Mouse (Mus musculus) CH12.LX (cell line): ENCODE data around the gene Rtf2. TPM values are rescaled to one million over a fixed set of nuclear protein-coding genes. Genes with fewer than 3 reads are reported as not detected.

Experiments
- DNase-seq: peaks from one replicate; pipeline ENCODE4 v3.0.0-alpha.2; 2013; ENCODE audit errors: extremely low read depth
- H3K27ac ChIP-seq: 2 replicates; pipeline ENCODE4 v1.5.1; 2012; ENCODE audit warnings: low read depth, mild to moderate bottlenecking, control low read depth, moderate library complexity; ENCODE audit not compliant: insufficient read depth
- H3K27me3 ChIP-seq: replicated peaks from 2 replicates; pipeline ENCODE3; 2012; ENCODE audit warnings: inconsistent platforms
- H3K36me3 ChIP-seq, 2 experiments: replicated peaks in 1 of 2; 2 replicates each; pipeline versions ENCODE3 to v1.6.1; 2012; ENCODE audit warnings: inconsistent platforms in 1 of 2, low read length in 1 of 2, mild to moderate bottlenecking in 1 of 2, mixed read lengths in 1 of 2, moderate library complexity in 1 of 2; ENCODE audit not compliant: control insufficient read depth in 1 of 2, insufficient read depth in 1 of 2
- H3K4me1 ChIP-seq, 2 experiments: 2 replicates each; pipeline ENCODE4 v1.6.1; 2012; ENCODE audit warnings: inconsistent platforms in 1 of 2, moderate library complexity in 1 of 2; ENCODE audit not compliant: insufficient read depth in 2 of 2, control insufficient read depth in 1 of 2
- H3K4me2 ChIP-seq: 2 replicates; pipeline ENCODE4 v1.6.1; 2012; ENCODE audit warnings: low read depth, mild to moderate bottlenecking, control low read depth; ENCODE audit not compliant: poor library complexity, insufficient read depth, severe bottlenecking
- H3K4me3 ChIP-seq, 3 experiments: fragments of 150-350 bp in 1 of 3; sonication (generic) in 1 of 3; replicated peaks in 1 of 3; 2 replicates each; pipeline versions ENCODE3 to v1.5.1; 2011 to 2012; ENCODE audit warnings: low read depth in 2 of 3, low read length in 2 of 3, mild to moderate bottlenecking in 2 of 3, moderate library complexity in 2 of 3, control low read depth in 1 of 3, improper control_type of control experiment in 1 of 3, inconsistent platforms in 1 of 3, mixed read lengths in 1 of 3; ENCODE audit not compliant: poor library complexity in 1 of 3
- H3K79me2 ChIP-seq: replicated peaks from 2 replicates; pipeline ENCODE4 v1.6.1; 2012; ENCODE audit warnings: mild to moderate bottlenecking, moderate library complexity; ENCODE audit not compliant: control insufficient read depth, poor library complexity, insufficient read depth, severe bottlenecking; ENCODE audit errors: extremely low read depth
- H3K9ac ChIP-seq: 2 replicates; pipeline ENCODE4 v1.6.1; 2012; ENCODE audit warnings: low read depth, mild to moderate bottlenecking, control low read depth, moderate library complexity; ENCODE audit not compliant: insufficient read depth
- H3K9me3 ChIP-seq: replicated peaks from 2 replicates; pipeline ENCODE3; 2012; ENCODE audit warnings: low read length, inconsistent platforms, mixed read lengths
- CHD1 ChIP-seq: IDR thresholded peaks from 2 replicates; pipeline ENCODE4 v1.6.1; 2012; ENCODE audit warnings: low read depth, low read length, improper control_type of control experiment, inconsistent platforms
- CHD2 ChIP-seq: IDR thresholded peaks from 2 replicates; pipeline ENCODE4 v1.6.1; 2011; ENCODE audit warnings: low read length, improper control_type of control experiment
- CTCF ChIP-seq, 2 experiments: IDR thresholded peaks in 1 of 2; conservative IDR thresholded peaks in 1 of 2; 2 replicates each; pipeline ENCODE4 v1.5.1; 2011 to 2012; ENCODE audit warnings: low read depth in 2 of 2, low read length in 2 of 2, improper control_type of control experiment in 1 of 2, inconsistent platforms in 1 of 2, mild to moderate bottlenecking in 1 of 2, moderate library complexity in 1 of 2
- ELF1 ChIP-seq: IDR thresholded peaks from 2 replicates; pipeline ENCODE4 v1.6.1; 2014; ENCODE audit warnings: low read depth, mild to moderate bottlenecking, inconsistent platforms, low read length, improper control_type of control experiment
- GABPA ChIP-seq: IDR thresholded peaks from 2 replicates; pipeline ENCODE4 v1.6.1; 2012; ENCODE audit warnings: low read depth, low read length, improper control_type of control experiment, inconsistent platforms; ENCODE audit not compliant: insufficient replicate concordance
- IRF4 ChIP-seq: IDR thresholded peaks from 2 replicates; pipeline ENCODE4 v1.6.1; 2014; ENCODE audit warnings: low read depth, mild to moderate bottlenecking, inconsistent platforms, low read length, improper control_type of control experiment
- MAX ChIP-seq: IDR thresholded peaks from 2 replicates; pipeline ENCODE4 v1.6.1; 2011; ENCODE audit warnings: low read length, improper control_type of control experiment
- MEF2A ChIP-seq: IDR thresholded peaks from 2 replicates; pipeline ENCODE4 v1.6.1; 2014; ENCODE audit warnings: low read depth, mild to moderate bottlenecking, inconsistent platforms, low read length, improper control_type of control experiment, borderline replicate concordance
- MYC ChIP-seq: IDR thresholded peaks from 2 replicates; pipeline ENCODE4 v1.6.1; 2011; ENCODE audit warnings: low read depth, mild to moderate bottlenecking, improper control_type of control experiment, low read length
- NRF1 ChIP-seq: IDR thresholded peaks from 2 replicates; pipeline ENCODE4 v1.6.1; 2014; ENCODE audit warnings: low read depth, mild to moderate bottlenecking, inconsistent platforms, low read length, improper control_type of control experiment, moderate library complexity
- RAD21 ChIP-seq: IDR thresholded peaks from 2 replicates; pipeline ENCODE4 v1.6.1; 2011; ENCODE audit warnings: low read depth, mild to moderate bottlenecking, low read length, improper control_type of control experiment, moderate library complexity
- RCOR1 ChIP-seq: conservative IDR thresholded peaks from 2 replicates; pipeline ENCODE4 v1.6.1; 2012; ENCODE audit warnings: low read depth, mild to moderate bottlenecking, inconsistent platforms, low read length, improper control_type of control experiment
- SIN3A ChIP-seq: IDR thresholded peaks from 2 replicates; pipeline ENCODE4 v1.6.1; 2012; ENCODE audit warnings: low read length, improper control_type of control experiment, inconsistent platforms
- SMC3 ChIP-seq: IDR thresholded peaks from 2 replicates; pipeline ENCODE4 v1.6.1; 2011; ENCODE audit warnings: low read depth, low read length, improper control_type of control experiment
- TBP ChIP-seq: conservative IDR thresholded peaks from 2 replicates; pipeline ENCODE4 v1.6.1; 2011; ENCODE audit warnings: low read depth, low read length, improper control_type of control experiment
- USF1 ChIP-seq: IDR thresholded peaks from 2 replicates; pipeline ENCODE4 v1.6.1; 2014; ENCODE audit warnings: low read depth, mild to moderate bottlenecking, inconsistent platforms, low read length, improper control_type of control experiment
- USF2 ChIP-seq: conservative IDR thresholded peaks from 2 replicates; pipeline ENCODE4 v1.6.1; 2011; ENCODE audit warnings: low read depth, low read length, improper control_type of control experiment
- dilution Hi-C: fragments of 300-500 bp; cut with MboI; formaldehyde crosslinking; loops from 2 replicates; pipeline ENCODE4 v1.14.3; 2020; ENCODE audit warnings: low sequenced_read_pairs; ENCODE audit not compliant: extremely low pct_unique_long_range_greater_than_20kb, extremely low pct_ligation_motif_present
- in situ Hi-C: fragments of 300-500 bp; cut with MboI; formaldehyde crosslinking; loops from 3 replicates; pipeline ENCODE4 v1.14.3; 2019; ENCODE audit warnings: low sequenced_read_pairs, low pct_ligation_motif_present, low pct_unique_long_range_greater_than_20kb, mixed read lengths
- polyA plus RNA-seq: library from polyadenylated mRNA; unstranded; fragments of >175 nt; gene quantifications from 2 replicates; pipeline ENCODE4 v1.2.1, GENCODE M21; 2012; ENCODE audit warnings: low read depth; ENCODE audit not compliant: insufficient read length
- total RNA-seq, 2 experiments: library from RNA; depleted of rRNA; stranded (reverse); fragments of 300-350 nt in 1 of 2; fragments of >200 nt in 1 of 2; gene quantifications; 2 replicates each; pipeline ENCODE4 v1.2.3; 2012 to 2014

The Rtf2 gene
- total and polyA plus RNA-seq, 3 experiments = 60.3 to 72.9 (median 61.4) TPM

- peak overlapping the region; percentile 27; the same call in 1 of the 2 replicates for H3K27ac ChIP-seq
- peak overlapping the region; percentile 79 for H3K9ac ChIP-seq
- H3K27me3 ChIP-seq = no peaks in the 10 kb centered on the region
- in situ Hi-C loops (loop anchor here (5.0 to 10.0 kb wide), 2 partner anchors 68 to 216 kb away; partner anchors contain the start of genes Aurka and Cstf1), dilution Hi-C loops (no loop called here)
- H3K9me3 ChIP-seq = no peaks in the 10 kb centered on the region
- peaks cover 6 to 30% of the 10 kb centered on the region in 2 experiments for H3K36me3 ChIP-seq
- H3K4me1 ChIP-seq = peaks cover 13 to 44% of the 10 kb centered on the region in 2 experiments
- TF ChIP-seq MEF2A (0 out of 2 replicates have a peak, but pooled peaks have one; percentile 3), SIN3A (no peak), RAD21 (no peak)
- peak overlapping the region; percentile 77 to 100 (median 96) for H3K4me3 ChIP-seq
- peaks cover 40% of the 10 kb centered on the region for H3K79me2 ChIP-seq
- DNase-seq = no peak
- peak overlapping the region; percentile 97 for H3K4me2 ChIP-seq
Measured at GRCm38 (mm10) chr2:172440640-172441005, 267 bp downstream of the Rtf2 start.

GRCm38 (mm10) chr2:172441176-172441575 lies 820 bp downstream of the Rtf2 start:
- peak overlapping the region; percentile 97 for H3K4me2 ChIP-seq
- peak; percentile 38 for DNase-seq
- peak overlapping the region; percentile 79 for H3K9ac ChIP-seq
- TF ChIP-seq CTCF (conservative IDR thresholded peaks at IDR 0.05 in 1 of 2, IDR thresholded peaks at IDR 0.05 in 1 of 2; ENCODE audit: low read depth in 2 of 2, low read length in 2 of 2) (no peak), SMC3 (no peak), MAX (peak; percentile 15; the same call in 1 of the 2 replicates), IRF4 (no peak), TBP (no peak), USF2 (peak; percentile 85), MYC (no peak), RCOR1 (no peak), USF1 (peak; percentile 83), NRF1 (no peak), ELF1 (no peak), GABPA (no peak), CHD1 (no peak), CHD2 (no peak), SIN3A (no peak)
- TF ChIP-seq, all 38 proteins: peak for 3
- peaks cover 11 to 35% of the 10 kb centered on the region in 2 experiments for H3K36me3 ChIP-seq
- no peaks in the 10 kb centered on the region for H3K27me3 ChIP-seq
- H3K27ac ChIP-seq = no peak overlapping the region
- dilution Hi-C loops (no loop called here), in situ Hi-C loops (loop anchor here (5.0 to 10.0 kb wide), 2 partner anchors 69 to 216 kb away; partner anchors contain the start of genes Aurka and Cstf1)
- H3K4me1 ChIP-seq = peaks cover 11 to 38% of the 10 kb centered on the region in 2 experiments
- peak overlapping the region; percentile 77 to 100 (median 96) for H3K4me3 ChIP-seq
- H3K79me2 ChIP-seq = peaks cover 40% of the 10 kb centered on the region
- no peaks in the 10 kb centered on the region for H3K9me3 ChIP-seq
